Mouse (Mus musculus) kidney, postnatal 25 days (tissue): ENCODE measurements around the gene Cab39.
"Not testable (repeated sequence)": the region's sequence is repeated elsewhere in the genome, so short reads cannot be mapped to it uniquely, and the experiment has no call there.

Experiments
- DNase-seq, 2 experiments: peaks; one replicate each; pipeline ENCODE4 v3.0.0; 2021; ENCODE audit warnings: mixed read lengths in 2 of 2

Cab39 gene

GRCm38 (mm10) chr1:85791476-85791875 lies 1.8 kb upstream of the Cab39 start:
- no peak for DNase-seq

- peak; percentile 52 to 76 for DNase-seq
Measured at GRCm38 (mm10) chr1:85794106-85794771, 998 bp downstream of the Cab39 start.

GRCm38 (mm10) chr1:85795196-85795595 lies 2.0 kb downstream of the Cab39 start:
- DNase-seq = no peak

- no peak for DNase-seq
Measured at GRCm38 (mm10) chr1:85799776-85800175, 6.5 kb downstream of the Cab39 start.

GRCm38 (mm10) chr1:85802517-85802916 lies 9.3 kb downstream of the Cab39 start:
- no peak for DNase-seq

- peak in 1 of 2 experiments; percentile 11 for DNase-seq
Measured at GRCm38 (mm10) chr1:85804551-85804950, 11.3 kb downstream of the Cab39 start.

GRCm38 (mm10) chr1:85809256-85809655 lies 16.0 kb downstream of the Cab39 start:
- DNase-seq = no peak

GRCm38 (mm10) chr1:85810343-85810742 lies 17.1 kb downstream of the Cab39 start:
- peak in 1 of 2 experiments; percentile 33 for DNase-seq

GRCm38 (mm10) chr1:85810787-85811186 lies 17.5 kb downstream of the Cab39 start:
- no peak for DNase-seq

GRCm38 (mm10) chr1:85814213-85814612 lies 21.0 kb downstream of the Cab39 start:
- DNase-seq = not testable (repeated sequence)

GRCm38 (mm10) chr1:85818121-85818520 lies 24.9 kb downstream of the Cab39 start:
- DNase-seq = no peak

GRCm38 (mm10) chr1:85819695-85820094 lies 26.5 kb downstream of the Cab39 start:
- DNase-seq = no peak

GRCm38 (mm10) chr1:85822239-85822638 lies 29.0 kb downstream of the Cab39 start:
- DNase-seq = no peak

- no peak for DNase-seq
Measured at GRCm38 (mm10) chr1:85824905-85825304, 31.7 kb downstream of the Cab39 start.

GRCm38 (mm10) chr1:85827166-85827565 lies 33.9 kb downstream of the Cab39 start:
- no peak for DNase-seq

GRCm38 (mm10) chr1:85829016-85829415 lies 35.8 kb downstream of the Cab39 start:
- DNase-seq = no peak

GRCm38 (mm10) chr1:85838056-85838455 lies 44.8 kb downstream of the Cab39 start:
- no peak for DNase-seq

- DNase-seq = no peak
Measured at GRCm38 (mm10) chr1:85839356-85839755, 46.1 kb downstream of the Cab39 start.

GRCm38 (mm10) chr1:85839790-85840189 lies 46.5 kb downstream of the Cab39 start:
- DNase-seq = no peak

- DNase-seq = no peak
Measured at GRCm38 (mm10) chr1:85840421-85840820, 47.2 kb downstream of the Cab39 start.

- DNase-seq = no peak
Measured at GRCm38 (mm10) chr1:85842251-85842650, 49.0 kb downstream of the Cab39 start.

- DNase-seq = no peak
Measured at GRCm38 (mm10) chr1:85843291-85843863, 50.1 kb downstream of the Cab39 start.

- no peak for DNase-seq
Measured at GRCm38 (mm10) chr1:85844981-85845380, 51.7 kb downstream of the Cab39 start.

GRCm38 (mm10) chr1:85845476-85845875 lies 52.2 kb downstream of the Cab39 start:
- DNase-seq = no peak

- DNase-seq = no peak
Measured at GRCm38 (mm10) chr1:85849016-85849415, 55.8 kb downstream of the Cab39 start.
